Mouse (Mus musculus): Measurements from ENCODE around the gene Abhd17c. TPM values are rescaled to one million over a fixed set of nuclear protein-coding genes. Genes with fewer than 3 reads are reported as not detected.
A peak's percentile ranks its signal among the peaks of the same experiment; 100 is the strongest.

The Abhd17c gene
- polyA plus RNA-seq, 1 experiment from 2014 or later, result 68.8 TPM

GRCm38 (mm10) chr7:84115385-84115784 lies 36.3 kb downstream of the Abhd17c start:
- no peaks in the 10 kb centered on the region for H3K27me3 ChIP-seq
- H3K27ac ChIP-seq (replicated peaks), result no peak overlapping the region
- H3K4me3 ChIP-seq, result no peak overlapping the region
- ATAC-seq (ENCODE audit: low FRiP score, low read depth), result no peak
- WGBS, result 81% methylated on average over 2 of the region's 2 CpGs
- peaks cover 9% of the 10 kb centered on the region; the same call in 1 of the 2 replicates for H3K36me3 ChIP-seq
- H3K4me2 ChIP-seq (replicated peaks), result no peak overlapping the region
- no peaks in the 10 kb centered on the region for H3K9me3 ChIP-seq
- H3K4me1 ChIP-seq, result peaks cover 33% of the 10 kb centered on the region
- no peak overlapping the region for H3K9ac ChIP-seq (replicated peaks)

GRCm38 (mm10) chr7:84114775-84115174 lies 36.9 kb downstream of the Abhd17c start:
- Histone ChIP-seq H3K27me3 (no peaks in the 10 kb centered on the region), H3K9me3 (no peaks in the 10 kb centered on the region), H3K36me3 (peaks cover 13% of the 10 kb centered on the region; the same call in 1 of the 2 replicates), H3K9ac (replicated peaks) (no peak overlapping the region), H3K4me2 (replicated peaks) (no peak overlapping the region), H3K4me1 (peaks cover 29% of the 10 kb centered on the region), H3K4me3 (no peak overlapping the region), H3K27ac (replicated peaks) (no peak overlapping the region)
- ATAC-seq (ENCODE audit: low FRiP score, low read depth), result no peak
- WGBS, result 90% methylated on average over 3 of the region's 3 CpGs

GRCm38 (mm10) chr7:84113035-84113390 lies 38.7 kb downstream of the Abhd17c start:
- Histone ChIP-seq H3K4me3 (no peak overlapping the region), H3K4me2 (replicated peaks) (no peak overlapping the region), H3K9me3 (no peaks in the 10 kb centered on the region), H3K9ac (replicated peaks) (no peak overlapping the region), H3K36me3 (peaks cover 23% of the 10 kb centered on the region), H3K27me3 (no peaks in the 10 kb centered on the region), H3K4me1 (peaks cover 21% of the 10 kb centered on the region), H3K27ac (replicated peaks) (peak overlapping the region; percentile 44; the same call in 1 of the 2 replicates)
- WGBS, result 82% methylated on average over 8 of the region's 8 CpGs
- peak; percentile 74 for ATAC-seq (ENCODE audit: low FRiP score, low read depth)

- Histone ChIP-seq H3K27me3 (no peaks in the 10 kb centered on the region), H3K36me3 (peaks cover 24% of the 10 kb centered on the region), H3K4me3 (no peak overlapping the region), H3K9ac (replicated peaks) (no peak overlapping the region), H3K27ac (replicated peaks) (0 out of 2 replicates have a peak overlapping the region, but pooled peaks have one; percentile 1), H3K9me3 (no peaks in the 10 kb centered on the region), H3K4me2 (replicated peaks) (no peak overlapping the region), H3K4me1 (peaks cover 21% of the 10 kb centered on the region)
- WGBS, result 84% methylated on average over 6 of the region's 6 CpGs
- ATAC-seq (ENCODE audit: low FRiP score, low read depth), result 0 out of 2 replicates have a peak, but pooled peaks have one; percentile 55
These were observed 39.2 kb downstream of the Abhd17c start for GRCm38 (mm10) chr7:84112351-84113034.

DNA sequence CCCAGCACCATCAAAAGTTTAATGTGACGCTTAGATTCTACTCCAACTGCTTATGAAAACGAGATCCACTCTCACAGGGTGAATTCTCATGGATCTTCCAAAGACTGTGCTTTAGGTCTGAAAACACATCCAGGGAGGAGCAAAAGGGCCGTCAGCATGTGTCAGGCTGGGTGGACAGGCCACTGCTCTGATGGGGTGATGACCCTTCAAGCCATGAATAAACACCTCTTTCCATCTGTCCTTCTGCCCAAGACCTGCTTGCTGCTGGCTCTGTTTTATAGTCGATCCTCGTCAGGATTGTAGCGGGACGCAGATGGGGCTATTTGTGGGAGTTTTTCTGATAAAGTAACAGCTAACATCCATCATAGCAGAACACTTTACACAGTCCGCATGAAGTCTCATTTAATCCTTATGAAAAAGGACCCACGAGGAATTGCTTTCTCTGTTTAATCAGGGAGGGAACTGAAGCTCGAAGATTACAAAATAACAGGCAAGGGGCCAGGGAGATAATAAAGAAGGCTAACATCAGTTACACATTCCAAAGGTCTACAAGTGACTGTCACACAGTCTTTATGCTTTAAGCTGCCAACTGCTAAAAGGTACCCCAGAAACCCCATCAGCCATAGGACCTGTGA lies 39.9 kb downstream of the Abhd17c start:
- Histone ChIP-seq H3K4me3 (no peak overlapping the region), H3K4me1 (peaks cover 21% of the 10 kb centered on the region), H3K27me3 (no peaks in the 10 kb centered on the region), H3K27ac (replicated peaks) (no peak overlapping the region), H3K9ac (replicated peaks) (no peak overlapping the region), H3K9me3 (no peaks in the 10 kb centered on the region), H3K36me3 (peaks cover 27% of the 10 kb centered on the region), H3K4me2 (replicated peaks) (no peak overlapping the region)
- no peak for ATAC-seq (ENCODE audit: low FRiP score, low read depth)
- 77% methylated on average over 10 of the region's 10 CpGs for WGBS

- Histone ChIP-seq H3K4me1 (no peaks in the 10 kb centered on the region), H3K4me2 (replicated peaks) (no peak overlapping the region), H3K9ac (replicated peaks) (no peak overlapping the region), H3K4me3 (no peak overlapping the region), H3K27me3 (no peaks in the 10 kb centered on the region), H3K36me3 (peaks cover 22% of the 10 kb centered on the region), H3K27ac (replicated peaks) (no peak overlapping the region), H3K9me3 (no peaks in the 10 kb centered on the region)
- no peak for ATAC-seq (ENCODE audit: low FRiP score, low read depth)
- 87% methylated on average over 1 of the region's 1 CpGs for WGBS
These were observed 44.8 kb downstream of the Abhd17c start for GRCm38 (mm10) chr7:84106942-84107341.

GRCm38 (mm10) chr7:84102589-84102988 lies 49.1 kb downstream of the Abhd17c start:
- 0 out of 2 replicates have a peak, but pooled peaks cover 4% of the 10 kb centered on the region for H3K36me3 ChIP-seq
- WGBS, result 92% methylated on average over 1 of the region's 1 CpGs
- H3K9me3 ChIP-seq, result no peaks in the 10 kb centered on the region
- no peak overlapping the region for H3K4me3 ChIP-seq
- H3K27ac ChIP-seq (replicated peaks), result no peak overlapping the region
- H3K9ac ChIP-seq (replicated peaks), result no peak overlapping the region
- no peaks in the 10 kb centered on the region for H3K27me3 ChIP-seq
- ATAC-seq (ENCODE audit: low FRiP score, low read depth), result no peak
- H3K4me1 ChIP-seq, result no peaks in the 10 kb centered on the region
- H3K4me2 ChIP-seq (replicated peaks), result no peak overlapping the region

- Histone ChIP-seq H3K27me3 (no peaks in the 10 kb centered on the region), H3K9me3 (no peaks in the 10 kb centered on the region), H3K9ac (replicated peaks) (no peak overlapping the region), H3K4me1 (no peaks in the 10 kb centered on the region), H3K4me2 (replicated peaks) (no peak overlapping the region), H3K36me3 (no peaks in the 10 kb centered on the region), H3K4me3 (no peak overlapping the region), H3K27ac (replicated peaks) (no peak overlapping the region)
- no peak for ATAC-seq (ENCODE audit: low FRiP score, low read depth)
- 87% methylated on average over 3 of the region's 3 CpGs for WGBS
These were observed 51.0 kb downstream of the Abhd17c start for GRCm38 (mm10) chr7:84100672-84101071.

GRCm38 (mm10) chr7:84098098-84098497 lies 53.6 kb downstream of the Abhd17c start:
- Histone ChIP-seq H3K9ac (replicated peaks) (no peak overlapping the region), H3K4me1 (no peaks in the 10 kb centered on the region), H3K36me3 (no peaks in the 10 kb centered on the region), H3K4me2 (replicated peaks) (no peak overlapping the region), H3K9me3 (no peaks in the 10 kb centered on the region), H3K27me3 (no peaks in the 10 kb centered on the region), H3K27ac (replicated peaks) (no peak overlapping the region), H3K4me3 (no peak overlapping the region)
- 100% methylated on average over 1 of the region's 1 CpGs for WGBS
- no peak for ATAC-seq (ENCODE audit: low FRiP score, low read depth)

DNA sequence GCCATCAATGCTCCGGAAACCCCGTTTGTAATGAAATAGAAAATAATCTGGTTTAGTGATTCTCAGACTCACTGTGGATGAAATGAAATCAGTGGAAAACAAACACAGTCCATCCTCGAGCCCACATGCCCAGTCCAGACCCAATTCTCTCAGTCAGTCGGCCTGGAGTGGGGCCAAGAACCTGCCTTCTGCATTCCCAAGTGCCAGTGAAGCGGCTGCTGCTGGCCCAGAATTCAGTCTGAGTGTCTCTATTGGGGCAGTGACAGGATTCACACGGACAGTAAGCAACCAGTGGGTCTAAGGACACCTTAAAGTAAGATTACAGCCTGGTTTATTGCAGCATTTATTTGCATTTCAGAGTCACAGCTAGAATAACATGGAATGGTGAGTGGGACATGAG lies 55.2 kb downstream of the Abhd17c start:
- no peak overlapping the region for H3K4me2 ChIP-seq (replicated peaks)
- no peaks in the 10 kb centered on the region for H3K36me3 ChIP-seq
- no peaks in the 10 kb centered on the region for H3K27me3 ChIP-seq
- H3K4me1 ChIP-seq, result no peaks in the 10 kb centered on the region
- H3K9me3 ChIP-seq, result no peaks in the 10 kb centered on the region
- WGBS, result 77% methylated on average over 6 of the region's 6 CpGs
- no peak overlapping the region for H3K4me3 ChIP-seq
- no peak overlapping the region for H3K27ac ChIP-seq (replicated peaks)
- no peak overlapping the region for H3K9ac ChIP-seq (replicated peaks)
- no peak for ATAC-seq (ENCODE audit: low FRiP score, low read depth)

GRCm38 (mm10) chr7:84090793-84091192 lies 60.9 kb downstream of the Abhd17c start:
- H3K4me1 ChIP-seq, result peaks cover 4% of the 10 kb centered on the region; the same call in 1 of the 2 replicates
- 87% methylated on average over 4 of the region's 4 CpGs for WGBS
- peaks cover 24% of the 10 kb centered on the region for H3K27me3 ChIP-seq
- no peaks in the 10 kb centered on the region for H3K9me3 ChIP-seq
- H3K27ac ChIP-seq (replicated peaks), result no peak overlapping the region
- no peak overlapping the region for H3K4me3 ChIP-seq
- no peaks in the 10 kb centered on the region for H3K36me3 ChIP-seq
- no peak overlapping the region for H3K4me2 ChIP-seq (replicated peaks)
- no peak for ATAC-seq (ENCODE audit: low FRiP score, low read depth)
- H3K9ac ChIP-seq (replicated peaks), result no peak overlapping the region

GRCm38 (mm10) chr7:84089777-84090176 lies 61.9 kb downstream of the Abhd17c start:
- no peaks in the 10 kb centered on the region for H3K36me3 ChIP-seq
- ATAC-seq (ENCODE audit: low FRiP score, low read depth), result no peak
- H3K9me3 ChIP-seq, result no peaks in the 10 kb centered on the region
- peaks cover 35% of the 10 kb centered on the region for H3K27me3 ChIP-seq
- no peak overlapping the region for H3K27ac ChIP-seq (replicated peaks)
- H3K4me2 ChIP-seq (replicated peaks), result no peak overlapping the region
- 17% methylated on average over 1 of the region's 1 CpGs for WGBS
- H3K4me1 ChIP-seq, result peaks cover 13% of the 10 kb centered on the region
- no peak overlapping the region for H3K9ac ChIP-seq (replicated peaks)
- H3K4me3 ChIP-seq, result no peak overlapping the region

Measured in midbrain, embryonic 12.5 days (tissue).